Mouse (Mus musculus): ENCODE measurements around the gene Gls.

Gene Gls

GRCm38 (mm10) chr1:52233143-52233713, at the start of gene Gls:
Gls (minus strand) TSS chr1:52233232.
- DNase-seq, result peak; percentile 98

GRCm38 (mm10) chr1:52279831-52280595, 47.0 kb upstream of the Gls start:
- DNase-seq, result no peak

DNA sequence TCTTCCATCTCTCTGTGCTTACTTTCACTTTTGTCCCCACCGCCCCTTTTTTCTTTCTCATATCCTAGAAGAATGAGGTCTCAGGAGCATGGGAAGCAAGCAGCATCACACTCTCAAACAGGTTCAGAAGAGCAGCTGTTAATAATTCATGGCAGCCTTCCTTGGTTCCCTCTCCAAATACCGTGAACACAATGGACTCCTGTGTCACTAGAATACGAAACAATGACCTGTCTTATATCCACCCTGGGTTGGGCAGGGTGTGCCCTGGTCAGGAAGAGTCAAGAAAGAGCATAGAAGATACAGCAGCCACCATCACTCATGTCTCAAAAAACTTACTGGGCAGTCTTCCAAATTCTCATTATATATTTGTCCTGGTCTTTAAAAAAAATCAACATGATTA, 46.3 kb upstream of the Gls start:
- DNase-seq, result no peak

- no peak for DNase-seq
Measured at GRCm38 (mm10) chr1:52278073-52278472, 45.0 kb upstream of the Gls start.

- DNase-seq, result no peak
Measured at GRCm38 (mm10) chr1:52274210-52274609, 41.2 kb upstream of the Gls start.

GRCm38 (mm10) chr1:52272018-52272678, 39.1 kb upstream of the Gls start:
- no peak for DNase-seq

- DNase-seq, result peak; percentile 39 to 56
Measured at GRCm38 (mm10) chr1:52270354-52270753, 37.3 kb upstream of the Gls start.

DNA sequence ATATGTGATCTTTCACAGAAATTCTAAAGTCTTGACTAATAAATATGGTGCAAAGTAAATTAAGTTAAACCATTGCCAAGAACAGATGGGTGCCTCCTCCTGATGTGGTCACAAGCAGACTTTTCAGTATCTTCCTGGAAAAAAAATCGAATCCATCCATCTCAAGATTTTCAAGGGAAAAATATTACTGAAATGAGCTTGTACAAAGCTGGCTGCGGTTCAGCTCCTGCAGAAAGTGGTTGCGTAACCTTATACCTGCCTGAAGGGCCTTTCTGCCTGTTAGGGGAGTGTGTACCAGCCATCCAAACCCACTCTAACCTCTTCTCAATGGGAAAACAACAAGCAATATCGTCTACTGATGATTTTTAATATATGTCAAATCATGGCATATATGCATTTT, 36.6 kb upstream of the Gls start:
- DNase-seq, result peak; percentile 46 to 51

DNA sequence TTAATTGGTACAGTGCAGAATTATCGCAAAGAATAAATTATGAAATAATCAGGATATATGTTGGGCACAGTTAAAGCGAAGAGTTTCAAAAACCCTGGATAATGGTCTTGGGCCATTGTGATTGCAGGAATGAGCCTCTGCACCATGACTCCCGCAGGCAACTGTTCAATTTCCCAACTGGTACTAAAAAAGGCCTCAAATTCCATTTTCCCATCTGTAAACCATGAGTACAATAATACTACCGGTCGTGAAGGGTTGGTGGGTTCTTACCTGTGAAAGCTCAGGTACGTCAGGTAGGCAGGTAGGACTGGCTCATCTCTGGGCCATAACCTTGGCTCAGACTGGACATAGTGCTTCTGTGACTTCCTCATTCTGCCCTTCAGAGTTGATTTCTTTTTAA, 35.0 kb upstream of the Gls start:
- DNase-seq, result no peak

GRCm38 (mm10) chr1:52267606-52268005, 34.6 kb upstream of the Gls start:
- DNase-seq, result peak; percentile 13 to 63

GRCm38 (mm10) chr1:52265886-52266516, 33.0 kb upstream of the Gls start:
- no peak for DNase-seq

- DNase-seq, result no peak
Measured at GRCm38 (mm10) chr1:52264290-52264689, 31.3 kb upstream of the Gls start.

DNA sequence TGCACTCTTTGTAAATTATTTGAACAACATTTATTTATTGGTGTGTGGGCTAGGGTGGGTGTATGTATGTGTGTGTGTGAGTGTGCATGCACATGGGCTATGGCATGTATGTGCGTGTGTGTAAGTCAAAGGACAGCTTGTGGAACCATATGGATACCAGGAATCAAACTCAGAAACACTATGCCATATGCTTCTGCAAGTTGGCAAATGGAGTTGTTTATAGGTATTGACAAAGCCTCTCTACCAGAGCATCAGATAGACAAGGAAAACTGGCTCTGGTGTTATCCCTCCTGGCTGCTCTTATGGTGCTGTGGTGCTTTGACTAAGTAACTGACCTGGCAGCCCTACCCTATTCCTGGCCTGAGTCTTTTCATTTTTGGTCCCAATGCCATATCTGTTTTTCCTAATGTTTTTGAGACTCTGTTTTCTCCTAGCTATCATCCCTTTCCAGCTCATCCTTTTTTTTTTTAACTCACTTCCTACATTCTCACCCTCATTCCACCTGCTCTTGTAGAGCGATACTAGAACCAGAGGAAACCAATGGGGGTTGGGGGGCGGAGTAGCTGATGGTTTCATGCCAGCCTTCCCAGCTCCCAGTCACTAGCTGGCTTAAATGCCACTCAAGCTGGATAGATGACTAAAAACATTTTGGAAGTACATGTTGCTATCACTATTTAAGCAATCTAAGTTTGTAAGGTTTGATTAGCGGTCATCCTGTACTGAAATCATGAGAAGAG, 27.5 kb upstream of the Gls start:
- DNase-seq, result no peak

DNA sequence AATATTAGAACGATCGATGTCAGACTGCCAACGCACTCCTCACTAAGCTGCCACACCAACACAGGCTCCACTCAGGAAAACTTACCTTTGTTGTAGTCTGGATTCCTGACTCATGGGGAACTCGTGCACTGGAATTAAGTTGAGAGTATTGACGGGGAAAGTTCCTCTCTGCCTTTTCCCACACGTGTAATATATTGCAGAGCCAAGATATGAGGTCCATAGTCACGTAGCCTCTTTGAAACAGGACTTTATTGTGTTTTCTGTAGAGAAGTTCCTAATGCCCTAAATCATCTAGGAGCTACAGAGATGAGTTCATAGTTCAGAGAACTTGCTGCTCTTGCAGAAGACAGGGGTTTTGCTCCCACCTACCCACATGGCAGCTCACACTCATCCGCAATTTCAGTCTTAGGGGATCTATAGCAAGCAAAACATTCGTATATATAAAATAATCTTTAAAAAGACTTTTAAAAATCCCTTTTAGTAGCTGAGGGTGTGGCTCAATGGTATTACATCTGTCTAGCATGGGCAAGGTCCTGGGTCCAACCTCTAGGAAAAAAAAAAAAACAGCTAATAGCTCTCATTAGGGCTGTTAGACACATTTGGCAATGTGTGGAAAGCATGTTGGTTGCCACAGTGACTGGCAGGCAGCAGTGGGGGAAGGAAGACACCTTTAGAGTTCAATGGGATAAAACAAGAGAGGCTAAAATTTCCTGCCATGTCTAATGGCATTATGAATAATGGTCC, 25.1 kb upstream of the Gls start:
- DNase-seq, result no peak

DNA sequence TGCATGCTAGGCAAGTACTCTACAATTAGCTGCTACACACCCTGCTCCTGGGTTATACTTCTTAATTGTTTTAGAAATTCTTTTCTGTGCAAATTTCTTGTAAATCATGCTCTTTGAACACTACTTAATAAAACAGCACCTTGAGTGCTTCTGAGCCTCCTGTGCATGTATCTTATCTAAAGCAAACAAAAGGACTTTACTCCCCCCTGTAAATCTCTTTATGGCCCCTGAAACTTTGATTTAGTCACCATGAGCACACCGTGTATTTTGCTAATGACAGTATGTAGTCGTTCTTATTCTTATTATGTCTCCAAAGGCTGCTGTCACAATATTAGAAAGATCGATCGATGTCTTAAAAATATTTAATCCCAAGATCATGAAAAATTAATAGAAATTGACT, 23.9 kb upstream of the Gls start:
- DNase-seq, result no peak

GRCm38 (mm10) chr1:52256194-52256593, 23.2 kb upstream of the Gls start:
- no peak for DNase-seq

- DNase-seq, result no peak
Measured at GRCm38 (mm10) chr1:52254411-52254810, 21.4 kb upstream of the Gls start.

GRCm38 (mm10) chr1:52253386-52253785, 20.4 kb upstream of the Gls start:
- DNase-seq, result no peak

DNA sequence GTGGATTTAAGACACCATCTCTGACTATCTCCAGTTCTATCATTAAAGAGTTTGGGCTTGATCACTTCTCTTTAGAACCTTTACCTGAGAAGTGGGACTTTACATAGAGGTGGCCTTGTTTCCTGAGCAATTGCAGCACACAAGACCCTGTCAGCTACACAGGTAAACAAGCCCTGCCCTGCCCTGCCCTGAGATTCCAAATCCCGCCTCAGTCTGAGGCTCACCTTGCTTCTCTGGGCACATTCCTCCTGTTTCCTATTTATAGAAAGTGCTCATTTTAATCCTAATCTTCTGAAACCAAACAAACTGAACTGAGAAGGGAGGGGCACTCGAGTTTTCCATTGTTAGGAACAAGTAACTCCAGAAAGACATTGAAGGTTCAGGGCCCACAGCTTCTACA, 19.4 kb upstream of the Gls start:
- peak in 1 of 2 experiments; percentile 15 for DNase-seq

- DNase-seq, result no peak
Measured at GRCm38 (mm10) chr1:52251038-52251735, 18.2 kb upstream of the Gls start.

GRCm38 (mm10) chr1:52248899-52249556, 16.0 kb upstream of the Gls start:
- DNase-seq, result no peak
